ENCODE assay signal across 9 mouse cellular contexts in genomic region chr5:105428265-105428974, GRCm38 (mm10). TPM values are rescaled to one million over a fixed set of nuclear protein-coding genes. Genes with fewer than 3 reads are reported as not detected.
A peak's percentile ranks its signal among the peaks of the same experiment; 100 is the strongest.
DNase-seq lines count a peak whose midpoint lies in the region; ATAC-seq and TF ChIP-seq lines count a peak whose summit lies in the region.
"Had no signal": no experiment of that assay in that cellular context is flagged by ENCODE, and none has a peak within 500 bp of the region (broad histone marks: within the 10 kb centered on the region; RNA-seq: fewer than 3 reads in every experiment).

No protein-coding gene starts in this region.

- no peaks in the 10 kb centered on the region; the same call in 1 of the 2 replicates for H3K9me3 ChIP-seq in lung, embryonic 15.5 days

- H3K9ac ChIP-seq in lung, embryonic 15.5 days, result no peak overlapping the region
- H3K9ac ChIP-seq: liver, postnatal 0 days had no signal

- peak overlapping the region; percentile 54 for H3K27ac ChIP-seq in left cerebral cortex, adult 2 months
- 0 out of 2 replicates have a peak overlapping the region, but pooled peaks have one; percentile 33 for H3K27ac ChIP-seq in lung, embryonic 15.5 days

- no peaks in the 10 kb centered on the region for H3K36me3 ChIP-seq in lung, embryonic 15.5 days

- no peaks in the 10 kb centered on the region for H3K4me1 ChIP-seq in lung, embryonic 15.5 days

- TF ChIP-seq CTCF in left cerebral cortex, adult 2 months (IDR thresholded peaks at IDR 0.05), result no peak

- H3K4me3 ChIP-seq in left cerebral cortex, adult 2 months, result no peak overlapping the region
- H3K4me3 ChIP-seq in lung, embryonic 15.5 days, result no peak overlapping the region

- 69% methylated on average over 12 of the region's 12 CpGs for WGBS in lung, embryonic 15.5 days

- no peak overlapping the region for H3K4me2 ChIP-seq in lung, embryonic 15.5 days

- no peaks in the 10 kb centered on the region for H3K27me3 ChIP-seq in lung, embryonic 15.5 days

- intact Hi-C loops in left cerebral cortex, adult 2 months (cut with DNase I), result no loop called here
- intact Hi-C loops in left cerebral cortex, postnatal 10 days (cut with DNase I), result no loop called here

- peak; percentile 65; the same call in 1 of the 2 replicates for ATAC-seq in common myeloid progenitor, adult 5-6 weeks (replicated peaks; ENCODE audit: low read depth, poor library complexity, severe bottlenecking)
- no peak for ATAC-seq in lung, embryonic 15.5 days (ENCODE audit: borderline replicate concordance, extremely low read depth, low FRiP score, low TSS enrichment)
- no peak for ATAC-seq in erythroid progenitor cell, adult 5-6 weeks (replicated peaks; ENCODE audit: low FRiP score, poor library complexity, severe bottlenecking)
- ATAC-seq: liver, postnatal 0 days had no signal

- DNase-seq in left cerebral cortex, adult 2 months (ENCODE audit: extremely low spot score in 1 of 2, low spot score in 2 of 2), result no peak
- DNase-seq in left cerebral cortex, postnatal 10 days (ENCODE audit: extremely low spot score in 1 of 2, low spot score in 2 of 2), result no peak
- DNase-seq in adrenal gland, postnatal 4 days (ENCODE audit: low spot score in 2 of 2), result peak; percentile 46 to 64
- DNase-seq in frontal cortex, postnatal 14 days (ENCODE audit: low spot score in 2 of 2), result no peak
- DNase-seq in layer of hippocampus, postnatal 10 days (ENCODE audit: low spot score in 2 of 2), result no peak
- DNase-seq: liver, postnatal 0 days had no signal

RNA-seq across cellular contexts. Expression of gene Lrrc8b, which starts 12.8 kb away (rescaled TPM):
- total RNA-seq in left cerebral cortex, adult 2 months (2021), result 10 to 100 TPM; 90.1 to 90.6 TPM
- 100 to 1,000 TPM; 128 to 139 TPM for total RNA-seq in left cerebral cortex, postnatal 10 days (2021)
- total RNA-seq in adrenal gland, postnatal 4 days (2021), result 10 to 100 TPM; 85.8 TPM
- total RNA-seq in common myeloid progenitor, adult 5-6 weeks (2017), result 15.7 and 18.3 TPM in 2 replicates
- 6.6 and 6.7 TPM in 2 replicates for polyA plus RNA-seq in lung, embryonic 15.5 days (2015; fragmentation: Nextera tagmentation; extraction: Ambion mirVana)
- total RNA-seq in layer of hippocampus, postnatal 10 days (2021), result 10 to 100 TPM; 93.0 to 96.3 TPM
- total RNA-seq in erythroid progenitor cell, adult 5-6 weeks (2015; ENCODE audit: low replicate concordance), result 6.5 and 6.7 TPM in 2 replicates
- total RNA-seq in erythroid progenitor cell, adult 5-6 weeks (2017; ENCODE audit: low replicate concordance), result 2.6 and 5.0 TPM in 2 replicates

Comparison
In these comparisons a context has a peak if more than half of its experiments do, and no peak if none do; other contexts are left out.
1. DNase-seq: peak in adrenal gland, postnatal 4 days (2 of 2); none in left cerebral cortex, adult 2 months (0 of 2), left cerebral cortex, postnatal 10 days (0 of 2), frontal cortex, postnatal 14 days (0 of 2) and layer of hippocampus, postnatal 10 days (0 of 2).